Mouse (Mus musculus): ENCODE results near the gene Cpz. TPM values are rescaled to one million over a fixed set of nuclear protein-coding genes. Genes with fewer than 3 reads are reported as not detected.

The Cpz gene
- 8.3 and 10.8 TPM in 2 replicates for polyA plus RNA-seq (2015; fragmentation: Nextera tagmentation; extraction: Ambion mirVana)

DNA sequence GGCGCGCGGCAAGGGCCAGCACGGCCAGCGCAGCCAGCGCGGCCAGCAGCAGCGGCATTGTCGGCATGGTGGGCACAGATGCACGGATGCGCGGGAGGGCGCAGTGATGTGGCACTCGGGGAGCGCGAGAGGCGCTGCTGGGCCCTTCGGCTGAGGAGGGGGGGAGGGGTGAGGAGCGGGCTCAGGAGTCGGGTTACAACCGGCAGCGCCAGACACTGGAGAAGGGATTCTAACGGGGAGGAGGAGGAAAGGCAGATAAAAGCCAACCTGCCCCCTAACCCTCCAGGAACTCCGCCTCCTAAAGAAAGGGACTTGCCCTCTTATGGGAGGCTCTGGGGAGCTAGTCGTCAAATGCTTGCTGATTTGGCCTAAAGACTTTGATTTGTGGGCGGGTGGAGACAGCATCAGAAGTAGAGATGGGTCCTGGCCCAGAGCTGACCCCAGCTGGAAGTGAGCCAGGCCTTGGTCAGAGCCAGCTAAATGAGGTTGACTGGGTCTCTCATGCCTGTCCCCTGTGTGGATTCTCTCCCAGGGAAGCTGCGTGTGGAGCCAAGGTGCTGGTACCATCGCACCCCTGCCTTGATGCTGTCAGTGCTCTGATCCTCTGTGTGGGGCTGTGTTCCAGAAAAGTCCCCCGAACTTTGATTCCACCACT lies at the start of gene Cpz:
TSS of gene Cpz (minus strand) at position 230 of the 655 bp plus-strand sequence.
- Histone ChIP-seq H3K9me3 (no peaks in the 10 kb centered on the region), H3K4me3 (replicated peaks) (peak within 1 kb of the TSS; percentile 31), H3K36me3 (no peaks in the 10 kb centered on the region), H3K4me1 (peaks cover 12% of the 10 kb centered on the region), H3K27me3 (replicated peaks) (peaks cover 21% of the 10 kb centered on the region), H3K4me2 (peak within 1 kb of the TSS; percentile 54), H3K27ac (no peak within 1 kb of the TSS), H3K9ac (no peak within 1 kb of the TSS)
- peak; percentile 72 for ATAC-seq (ENCODE audit: insufficient read depth, low FRiP score, low read depth)
- WGBS = 3% methylated on average over 29 of the region's 29 CpGs

DNA sequence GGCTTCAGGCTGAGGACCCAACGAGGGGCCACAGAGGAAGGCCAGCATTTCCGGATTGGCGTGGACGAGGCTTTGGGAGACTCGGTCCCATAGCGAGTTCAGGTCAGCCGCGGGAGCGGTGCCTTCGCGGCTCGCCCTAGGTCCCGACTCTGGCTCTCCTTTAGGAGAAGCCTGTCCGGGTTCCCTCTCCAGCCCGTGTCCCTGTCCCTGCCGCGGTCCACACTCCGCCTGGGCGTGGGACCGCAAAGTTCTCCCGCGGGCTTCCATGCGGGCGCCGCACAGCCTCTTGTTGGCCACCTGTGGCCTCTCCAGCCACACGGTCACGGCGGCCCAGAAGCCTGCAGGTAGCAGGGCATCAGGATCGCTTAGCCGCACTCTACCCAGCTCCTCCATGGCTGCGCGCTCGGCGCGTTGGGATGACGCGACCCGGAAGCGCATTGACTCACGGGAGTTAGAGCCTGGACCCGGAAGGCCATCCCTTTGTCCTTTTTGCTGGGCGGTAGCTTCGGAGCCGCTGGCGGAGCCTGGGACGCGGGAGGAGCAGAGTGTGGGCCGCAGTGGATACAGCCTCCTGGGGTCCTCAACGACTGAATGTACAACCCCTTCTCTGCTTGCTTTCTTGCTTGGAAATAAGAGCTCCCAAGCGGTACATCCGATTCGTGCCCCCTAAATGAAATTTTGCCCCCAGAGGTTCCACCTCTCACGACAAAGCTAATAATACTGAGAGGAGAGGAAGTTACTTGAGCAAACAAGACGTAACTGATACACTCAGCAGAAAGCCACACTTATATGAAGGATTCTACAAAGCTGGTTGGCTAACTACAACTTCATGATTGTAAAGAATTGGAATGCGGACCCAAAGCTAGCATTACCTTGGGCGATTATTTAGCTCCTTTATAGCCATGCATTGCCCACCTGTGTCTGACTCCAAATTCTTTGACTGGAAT lies 49.4 kb upstream of the Cpz start, which contains the start of gene Trmt44:
TSS of gene Trmt44 (minus strand) at position 418 of the 947 bp plus-strand sequence.
- H3K9ac ChIP-seq = peak within 1 kb of the TSS; percentile 93
- peaks cover 22% of the 10 kb centered on the region for H3K36me3 ChIP-seq
- H3K27ac ChIP-seq = peak within 1 kb of the TSS; percentile 84
- WGBS = 4% methylated on average over 56 of the region's 56 CpGs
- H3K4me1 ChIP-seq = peaks cover 6% of the 10 kb centered on the region
- peak; percentile 93 for ATAC-seq (ENCODE audit: insufficient read depth, low FRiP score, low read depth)
- H3K4me3 ChIP-seq (replicated peaks) = peak within 1 kb of the TSS; percentile 98
- peak within 1 kb of the TSS; percentile 90 for H3K4me2 ChIP-seq
- no peaks in the 10 kb centered on the region for H3K9me3 ChIP-seq
- H3K27me3 ChIP-seq (replicated peaks) = no peaks in the 10 kb centered on the region

- H3K4me1 ChIP-seq = peaks cover 6% of the 10 kb centered on the region
- no peaks in the 10 kb centered on the region for H3K9me3 ChIP-seq
- H3K4me2 ChIP-seq = no peak overlapping the region
- peaks cover 48% of the 10 kb centered on the region for H3K36me3 ChIP-seq
- no peak overlapping the region for H3K9ac ChIP-seq
- no peak overlapping the region for H3K27ac ChIP-seq
- no peaks in the 10 kb centered on the region for H3K27me3 ChIP-seq (replicated peaks)
- ATAC-seq (ENCODE audit: insufficient read depth, low FRiP score, low read depth) = no peak
- 86% methylated on average over 6 of the region's 6 CpGs for WGBS
- no peak overlapping the region for H3K4me3 ChIP-seq (replicated peaks)
These were observed 46.0 kb upstream of the Cpz start for GRCm38 (mm10) chr5:35571546-35571945.

DNA sequence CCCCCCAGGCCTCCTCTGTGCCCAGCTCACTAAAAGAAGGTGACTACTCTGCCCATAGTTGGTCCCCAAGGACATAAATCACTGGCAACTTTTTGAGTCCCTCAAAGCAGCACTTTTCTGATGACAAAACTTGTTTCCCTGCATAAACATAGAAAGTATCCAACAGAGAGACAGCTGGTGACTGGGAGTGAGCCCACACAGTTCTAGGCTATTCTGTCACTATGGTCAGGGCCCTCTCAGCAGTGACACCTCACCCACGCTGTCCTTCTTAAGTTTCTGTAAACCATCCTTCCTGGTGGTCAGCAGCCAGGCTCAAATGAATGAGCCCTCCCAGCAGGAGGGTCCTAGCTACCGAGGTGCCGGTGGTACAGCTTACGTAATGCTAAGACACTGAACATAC lies 41.1 kb upstream of the Cpz start:
- no peak overlapping the region for H3K4me2 ChIP-seq
- no peak for ATAC-seq (ENCODE audit: insufficient read depth, low FRiP score, low read depth)
- H3K4me3 ChIP-seq (replicated peaks) = no peak overlapping the region
- 84% methylated on average over 4 of the region's 4 CpGs for WGBS
- H3K27me3 ChIP-seq (replicated peaks) = no peaks in the 10 kb centered on the region
- no peak overlapping the region for H3K9ac ChIP-seq
- H3K27ac ChIP-seq = no peak overlapping the region
- peaks cover 79% of the 10 kb centered on the region for H3K36me3 ChIP-seq
- no peaks in the 10 kb centered on the region for H3K4me1 ChIP-seq
- H3K9me3 ChIP-seq = no peaks in the 10 kb centered on the region

GRCm38 (mm10) chr5:35565217-35565616 lies 39.7 kb upstream of the Cpz start:
- Histone ChIP-seq H3K4me3 (replicated peaks) (no peak overlapping the region), H3K36me3 (peaks cover 76% of the 10 kb centered on the region), H3K9ac (no peak overlapping the region), H3K4me2 (no peak overlapping the region), H3K27ac (no peak overlapping the region), H3K4me1 (no peaks in the 10 kb centered on the region), H3K9me3 (no peaks in the 10 kb centered on the region), H3K27me3 (replicated peaks) (no peaks in the 10 kb centered on the region)
- no peak for ATAC-seq (ENCODE audit: insufficient read depth, low FRiP score, low read depth)
- WGBS = 85% methylated on average over 9 of the region's 9 CpGs

- no peak overlapping the region for H3K4me2 ChIP-seq
- H3K9me3 ChIP-seq = no peaks in the 10 kb centered on the region
- 0% methylated on average over 1 of the region's 1 CpGs for WGBS
- H3K27ac ChIP-seq = no peak overlapping the region
- no peaks in the 10 kb centered on the region for H3K27me3 ChIP-seq (replicated peaks)
- H3K9ac ChIP-seq = no peak overlapping the region
- H3K36me3 ChIP-seq = peaks cover 68% of the 10 kb centered on the region
- ATAC-seq (ENCODE audit: insufficient read depth, low FRiP score, low read depth) = no peak
- H3K4me3 ChIP-seq (replicated peaks) = no peak overlapping the region
- no peaks in the 10 kb centered on the region for H3K4me1 ChIP-seq
These were observed 38.0 kb upstream of the Cpz start for GRCm38 (mm10) chr5:35563449-35563848.

DNA sequence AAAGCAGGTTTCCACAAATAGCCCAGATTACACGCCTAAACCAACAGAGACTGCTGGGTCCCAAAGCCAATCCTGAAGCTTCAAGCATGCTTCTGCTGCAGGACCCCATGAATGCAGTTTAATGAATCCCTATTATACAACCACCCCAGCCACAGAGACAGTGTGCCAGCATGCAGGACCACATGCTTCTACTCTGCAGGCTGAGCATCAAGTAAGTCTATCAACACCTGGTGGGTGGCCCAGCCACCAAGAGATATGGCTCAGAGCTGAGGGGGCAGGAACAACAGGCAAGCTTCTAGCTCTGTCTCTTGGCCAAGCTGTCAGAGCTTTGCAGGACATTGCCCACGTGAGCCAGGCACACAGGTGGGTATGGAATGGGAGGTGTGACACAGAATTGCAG lies 37.1 kb upstream of the Cpz start:
- Histone ChIP-seq H3K27ac (no peak overlapping the region), H3K9ac (no peak overlapping the region), H3K9me3 (no peaks in the 10 kb centered on the region), H3K4me3 (replicated peaks) (no peak overlapping the region), H3K27me3 (replicated peaks) (no peaks in the 10 kb centered on the region), H3K4me1 (no peaks in the 10 kb centered on the region), H3K36me3 (peaks cover 61% of the 10 kb centered on the region), H3K4me2 (no peak overlapping the region)
- no peak for ATAC-seq (ENCODE audit: insufficient read depth, low FRiP score, low read depth)
- WGBS = 90% methylated on average over 2 of the region's 2 CpGs

DNA sequence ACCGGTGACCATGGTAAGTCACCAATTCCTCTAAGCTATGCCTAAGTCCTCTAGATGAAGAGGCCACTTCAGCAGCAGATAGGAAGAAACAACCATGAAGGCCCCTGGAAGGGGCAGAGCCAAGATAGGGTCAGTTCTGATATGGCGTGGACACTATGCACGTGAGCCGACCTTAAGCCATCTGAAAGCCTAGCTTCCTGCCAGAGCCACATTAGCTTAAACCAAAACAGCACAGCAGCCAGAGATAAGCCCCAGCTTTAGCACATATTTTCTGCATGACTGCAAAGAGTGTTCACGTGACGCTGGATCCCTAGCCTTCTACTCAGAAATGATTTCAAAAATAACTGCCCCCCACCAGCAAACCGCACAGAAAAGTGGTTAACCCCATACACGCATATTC lies 33.9 kb upstream of the Cpz start:
- WGBS = 80% methylated on average over 8 of the region's 8 CpGs
- no peak for ATAC-seq (ENCODE audit: insufficient read depth, low FRiP score, low read depth)
- H3K4me1 ChIP-seq = no peaks in the 10 kb centered on the region
- no peak overlapping the region for H3K27ac ChIP-seq
- peaks cover 44% of the 10 kb centered on the region for H3K36me3 ChIP-seq
- no peaks in the 10 kb centered on the region for H3K27me3 ChIP-seq (replicated peaks)
- no peak overlapping the region for H3K4me2 ChIP-seq
- H3K4me3 ChIP-seq (replicated peaks) = no peak overlapping the region
- no peak overlapping the region for H3K9ac ChIP-seq
- H3K9me3 ChIP-seq = no peaks in the 10 kb centered on the region

DNA sequence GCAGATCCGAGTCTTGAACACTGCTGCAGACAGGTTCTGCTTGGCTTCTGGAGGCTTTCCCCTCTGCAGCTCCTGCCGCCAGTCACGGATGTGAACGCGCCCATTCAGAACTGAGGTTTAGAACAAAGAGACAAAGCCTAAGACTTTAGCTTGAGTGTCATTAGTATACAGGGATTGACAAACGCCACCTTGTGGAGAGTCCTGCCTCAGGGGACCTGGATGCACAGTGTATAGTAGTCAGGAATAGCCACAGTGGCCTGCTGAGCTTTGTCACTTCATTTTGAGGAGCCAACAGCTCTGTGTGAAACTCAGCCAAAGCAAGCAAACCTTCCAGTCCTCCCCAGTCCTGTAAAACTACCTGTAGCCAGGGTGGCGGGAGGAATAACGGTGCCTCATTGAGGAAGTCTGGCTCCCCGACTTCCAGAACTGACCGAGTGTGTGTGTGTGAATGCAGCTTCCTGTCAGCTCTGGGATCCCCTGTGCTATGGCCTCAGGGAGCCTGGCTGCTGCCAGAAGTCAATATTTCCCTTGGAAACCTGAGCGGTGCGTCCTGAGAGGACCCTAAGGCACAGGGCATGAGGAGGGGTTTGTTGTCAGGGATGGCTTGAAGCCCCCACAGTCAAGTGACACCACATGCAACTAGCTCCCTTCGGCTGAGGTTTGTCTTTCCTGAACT lies 32.6 kb upstream of the Cpz start:
- ATAC-seq (ENCODE audit: insufficient read depth, low FRiP score, low read depth) = no peak
- peaks cover 33% of the 10 kb centered on the region for H3K36me3 ChIP-seq

GRCm38 (mm10) chr5:35556393-35556792 lies 30.9 kb upstream of the Cpz start:
- no peaks in the 10 kb centered on the region for H3K27me3 ChIP-seq (replicated peaks)
- H3K4me2 ChIP-seq = no peak overlapping the region
- H3K36me3 ChIP-seq = peaks cover 19% of the 10 kb centered on the region
- no peaks in the 10 kb centered on the region for H3K9me3 ChIP-seq
- H3K4me3 ChIP-seq (replicated peaks) = no peak overlapping the region
- 87% methylated on average over 7 of the region's 7 CpGs for WGBS
- no peak overlapping the region for H3K27ac ChIP-seq
- no peak overlapping the region for H3K9ac ChIP-seq
- 0 out of 2 replicates have a peak, but pooled peaks cover 7% of the 10 kb centered on the region for H3K4me1 ChIP-seq
- no peak for ATAC-seq (ENCODE audit: insufficient read depth, low FRiP score, low read depth)

More for the DNA sequence above, 32.6 kb upstream of the Cpz start:
- Histone ChIP-seq H3K4me3 (replicated peaks) (no peak overlapping the region), H3K4me2 (no peak overlapping the region), H3K9me3 (no peaks in the 10 kb centered on the region), H3K27ac (no peak overlapping the region), H3K9ac (no peak overlapping the region), H3K27me3 (replicated peaks) (no peaks in the 10 kb centered on the region), H3K4me1 (no peaks in the 10 kb centered on the region)
- WGBS = 77% methylated on average over 13 of the region's 13 CpGs

- Histone ChIP-seq H3K27ac (no peak overlapping the region), H3K4me2 (no peak overlapping the region), H3K9ac (no peak overlapping the region), H3K4me1 (0 out of 2 replicates have a peak, but pooled peaks cover 7% of the 10 kb centered on the region), H3K4me3 (replicated peaks) (no peak overlapping the region), H3K9me3 (no peaks in the 10 kb centered on the region), H3K27me3 (replicated peaks) (no peaks in the 10 kb centered on the region), H3K36me3 (peaks cover 9% of the 10 kb centered on the region; the same call in 1 of the 2 replicates)
- 80% methylated on average over 4 of the region's 4 CpGs for WGBS
- ATAC-seq (ENCODE audit: insufficient read depth, low FRiP score, low read depth) = no peak
These were observed 27.5 kb upstream of the Cpz start for GRCm38 (mm10) chr5:35552838-35553539.
